Mouse (Mus musculus): ENCODE results near the gene Phex. TPM values are rescaled to one million over a fixed set of nuclear protein-coding genes. Genes with fewer than 3 reads are reported as not detected.

The Phex gene
- under 1 TPM; 0.20 to 0.44 TPM for polyA plus RNA-seq (2017; shearing (Covaris generic))

GRCm38 (mm10) chrX:157415212-157415611, at the start of gene Phex:
Phex (minus strand) TSS chrX:157415312.

Other genes starting within 250 kb of the Phex start
- 10 to 100 TPM; 66.4 to 67.1 TPM for gene Sms, start 77.0 kb upstream of the Phex start, polyA plus RNA-seq (2017; shearing (Covaris generic))
- gene Yy2, start 153.7 kb upstream of the Phex start, polyA plus RNA-seq (2017; shearing (Covaris generic)): 1 to 10 TPM; 1.1 to 3.3 TPM
- gene Mbtps2, start 183.4 kb upstream of the Phex start, polyA plus RNA-seq (2017; shearing (Covaris generic)): 10 to 100 TPM; 14.9 to 16.8 TPM

Measured in activated CD4-positive, CD25-positive, alpha-beta regulatory T cell (primary cell).